Mouse (Mus musculus) hindbrain, postnatal 0 days (tissue): Measurements from ENCODE around the gene Muc1. TPM values are rescaled to one million over a fixed set of nuclear protein-coding genes. Genes with fewer than 3 reads are reported as not detected.
A peak's percentile ranks its signal among the peaks of the same experiment; 100 is the strongest.

Source experiments
- ATAC-seq: fragments of 200-750 bp; cut with Nextera tagmentation; 2 replicates; pipeline ENCODE4 v1.8.0; 2017; ENCODE audit warnings: mild to moderate bottlenecking, moderate TSS enrichment, moderate library complexity
- DNase-seq: peaks from one replicate; pipeline ENCODE4 v3.0.0-alpha.2; 2015; ENCODE audit warnings: low spot score
- H3K27ac ChIP-seq: fragments of 300-500 bp; sonication (generic); 2 replicates; pipeline ENCODE4 v1.5.1; 2014; ENCODE audit warnings: mild to moderate bottlenecking
- H3K27me3 ChIP-seq: fragments of 300-500 bp; sonication (generic); 2 replicates; pipeline ENCODE4 v1.6.1; 2014; ENCODE audit warnings: low read length, mixed read lengths; ENCODE audit not compliant: insufficient read depth
- H3K36me3 ChIP-seq: fragments of 300-500 bp; sonication (generic); 2 replicates; pipeline ENCODE4 v1.6.1; 2014; ENCODE audit warnings: low read length, mixed read lengths; ENCODE audit not compliant: insufficient read depth
- H3K4me1 ChIP-seq: fragments of 300-500 bp; sonication (generic); 2 replicates; pipeline ENCODE4 v1.6.1; 2014; ENCODE audit warnings: antibody characterized with exemption, low read length, mixed read lengths; ENCODE audit not compliant: insufficient read depth
- H3K4me2 ChIP-seq: fragments of 300-500 bp; sonication (generic); 2 replicates; pipeline ENCODE4 v1.6.1; 2014; ENCODE audit warnings: low read depth, mild to moderate bottlenecking, low read length, moderate library complexity, mixed read lengths
- H3K4me3 ChIP-seq: fragments of 300-500 bp; sonication (generic); 2 replicates; pipeline ENCODE4 v1.5.1; 2014; ENCODE audit warnings: low read length
- H3K9ac ChIP-seq: fragments of 300-500 bp; sonication (generic); replicated peaks from 2 replicates; pipeline ENCODE4 v1.6.1; 2014; ENCODE audit warnings: mild to moderate bottlenecking, low read length, moderate library complexity, mixed read lengths
- H3K9me3 ChIP-seq: fragments of 300-500 bp; sonication (generic); 2 replicates; pipeline ENCODE4 v1.6.1; 2016; ENCODE audit warnings: low read length, mixed read lengths
- CTCF ChIP-seq: IDR thresholded peaks from 2 replicates; pipeline ENCODE4 v1.5.1; 2016; ENCODE audit warnings: antibody characterized with exemption, control low read depth, low read depth
- WGBS: fragments of 180-500 bp; shearing (Covaris S2); extraction: QIAGEN DNeasy Blood & Tissue Kit; methylation state at CpG from one replicate; pipeline ENCODE4 v1.1.7; 2014; 5-methylcytosine and 5-hydroxymethylcytosine counted together
- microRNA counts: library from miRNA; unstranded; fragments of <30 nt; microRNA quantifications from one replicate; lab custom pipeline; 2015
- microRNA-seq, 2 experiments: library from miRNA; unstranded; fragments of <30 nt; microRNA quantifications; one replicate each; pipeline ENCODE4; 2016
- polyA plus RNA-seq: library from polyadenylated mRNA; unstranded; fragments of >200 nt; fragmentation: Nextera tagmentation; extraction: Ambion mirVana; gene quantifications from 2 replicates; pipeline ENCODE4 v1.2.1, GENCODE M21; 2015
- total RNA-seq: library from RNA; depleted of rRNA; stranded (reverse); fragments of >200 nt; gene quantifications from 2 replicates; pipeline ENCODE4 v1.2.3, GENCODE M21; 2014; rRNA removed

Muc1 gene
- total and polyA plus RNA-seq, 2 experiments from 2014 or later: 1.5 to 1.9 TPM

DNA sequence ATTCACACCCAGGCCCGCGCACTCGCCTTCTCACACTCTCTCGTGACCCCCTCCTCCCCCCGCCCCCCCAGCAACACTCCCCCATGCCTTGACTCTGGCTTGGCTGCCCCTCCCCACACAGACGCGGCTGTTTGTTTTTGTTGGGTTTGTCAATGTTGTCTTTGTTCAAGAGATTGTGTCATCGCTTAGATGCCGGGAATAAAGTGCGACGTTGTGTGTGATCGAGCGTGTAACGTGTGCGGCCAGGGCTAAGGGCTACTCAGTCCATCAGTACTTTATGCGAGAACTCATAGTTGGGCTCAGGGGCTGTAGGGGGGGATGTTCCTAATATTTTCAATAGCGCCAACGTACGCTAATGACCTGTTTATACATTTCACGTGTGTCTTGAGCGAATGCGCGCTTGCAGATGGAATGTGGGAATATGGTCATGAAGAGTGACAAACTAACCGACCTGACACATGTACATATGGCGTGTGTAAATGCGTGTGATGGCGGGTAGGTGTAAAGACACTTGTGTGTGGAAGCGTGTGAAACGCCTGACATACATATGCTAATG lies 51.3 kb downstream of the Muc1 start:
- peak; percentile 52 for ATAC-seq

DNA sequence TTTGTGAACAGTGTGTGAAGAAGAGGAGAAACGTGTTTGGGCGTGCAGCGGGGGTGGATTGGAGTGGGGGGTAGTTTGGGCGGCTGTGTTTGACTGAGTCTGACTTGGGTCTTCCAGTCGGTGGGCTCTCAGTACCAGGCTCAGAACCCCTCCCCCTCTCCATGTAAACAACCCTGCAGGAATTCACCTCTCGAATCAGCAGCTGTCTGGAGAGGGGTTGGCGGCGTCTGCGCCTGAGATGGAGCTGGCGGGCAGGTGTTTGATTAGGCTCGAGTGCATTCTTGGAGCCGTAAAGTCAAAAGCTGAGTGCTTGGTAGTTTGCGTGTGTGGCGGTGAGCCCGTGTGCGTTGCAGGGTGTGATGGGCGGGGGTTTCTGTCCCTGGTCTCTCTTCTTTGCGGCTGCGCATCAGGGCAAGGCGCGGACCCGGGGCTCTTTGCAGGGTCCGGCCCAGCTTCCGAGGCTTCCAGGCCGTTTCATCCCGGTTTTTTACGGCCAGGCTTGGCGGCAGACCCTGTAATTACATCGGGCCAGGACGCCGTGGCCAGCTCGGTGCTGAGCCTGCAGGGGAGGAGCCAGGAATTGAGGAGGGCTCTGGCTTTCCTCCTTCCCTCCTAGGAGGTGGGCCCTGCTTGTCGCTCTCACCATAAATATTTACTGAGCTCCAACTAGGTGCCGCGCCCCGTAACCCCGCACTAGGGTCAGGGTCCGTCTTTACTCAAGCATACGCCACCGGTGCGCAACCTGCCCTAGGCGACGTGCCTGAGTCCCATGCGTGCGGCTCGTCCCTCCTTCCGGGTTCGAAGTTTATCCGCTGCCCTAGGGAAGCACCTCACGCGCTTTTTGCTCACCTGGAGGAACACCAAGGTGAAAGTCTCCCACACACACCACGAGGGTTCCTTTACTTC lies 52.0 kb downstream of the Muc1 start, which contains the start of gene Efna1:
Efna1 (minus strand) TSS at position 537 of the 906 bp plus-strand sequence.
- peak; percentile 33 for ATAC-seq

More for the DNA sequence above, 51.3 kb downstream of the Muc1 start:
- H3K4me1 ChIP-seq: peaks cover 14% of the 10 kb centered on the region; the same call in 1 of the 2 replicates
- peak; percentile 1; the same call in 1 of the 2 replicates for TF ChIP-seq CTCF
- peak overlapping the region; percentile 57 for H3K9ac ChIP-seq
- H3K4me2 ChIP-seq: peak overlapping the region; percentile 89
- DNase-seq: peak; percentile 58
- no peaks in the 10 kb centered on the region for H3K27me3 ChIP-seq
- no peaks in the 10 kb centered on the region for H3K36me3 ChIP-seq
- H3K27ac ChIP-seq: peak overlapping the region; percentile 73
- WGBS: under 1% methylated on average over 28 of the region's 29 CpGs
- no peaks in the 10 kb centered on the region for H3K9me3 ChIP-seq
- peak overlapping the region; percentile 49 for H3K4me3 ChIP-seq

DNA sequence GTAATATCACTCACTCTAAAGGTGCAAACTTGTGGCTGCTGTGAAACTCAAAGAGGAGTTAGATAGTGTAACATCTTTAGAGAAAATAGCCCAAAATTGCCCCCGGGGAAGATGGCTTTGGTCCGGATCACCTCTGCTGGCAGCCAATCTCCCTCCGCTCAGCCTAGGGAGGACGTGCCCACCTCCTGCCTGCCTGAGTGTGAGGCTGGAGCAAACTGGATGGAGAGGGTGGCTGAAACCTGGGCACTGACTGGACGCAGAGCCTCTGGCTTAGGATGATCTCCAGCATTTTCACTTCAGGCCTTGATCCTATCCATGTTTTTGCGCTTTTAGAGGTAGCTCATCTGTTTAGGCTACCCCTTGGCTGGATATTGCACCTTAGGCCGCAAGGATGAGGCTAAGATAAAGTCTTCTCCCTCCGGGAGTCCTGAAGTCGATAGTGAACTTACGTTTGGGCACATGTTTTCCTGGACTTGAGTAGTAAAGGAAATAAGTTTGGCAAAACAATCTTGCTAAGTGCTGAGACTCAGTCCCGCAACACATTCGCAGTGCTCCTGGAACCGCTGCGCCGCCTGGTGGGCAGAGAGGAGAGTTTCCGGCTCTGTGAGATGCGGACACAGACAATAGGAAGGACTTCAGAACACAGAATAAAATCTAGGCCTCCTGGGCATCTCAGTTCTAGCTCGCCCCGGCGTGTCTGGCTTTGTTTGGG lies 52.9 kb downstream of the Muc1 start:
- Histone ChIP-seq H3K9ac (no peak overlapping the region), H3K9me3 (no peaks in the 10 kb centered on the region), H3K4me3 (peak overlapping the region; percentile 49), H3K27me3 (no peaks in the 10 kb centered on the region), H3K4me1 (peaks cover 14% of the 10 kb centered on the region; the same call in 1 of the 2 replicates), H3K27ac (no peak overlapping the region), H3K4me2 (peak overlapping the region; percentile 89), H3K36me3 (no peaks in the 10 kb centered on the region)
- peak; percentile 91 for DNase-seq
- TF ChIP-seq CTCF: peak; percentile 94
- WGBS: 11% methylated on average over 20 of the region's 20 CpGs
- ATAC-seq: no peak

More for the DNA sequence above, 52.0 kb downstream of the Muc1 start, which contains the start of gene Efna1:
- Histone ChIP-seq H3K4me2 (peak within 1 kb of the TSS; percentile 89), H3K9me3 (no peaks in the 10 kb centered on the region), H3K4me3 (peak within 1 kb of the TSS; percentile 49), H3K27ac (peak within 1 kb of the TSS; percentile 58; the same call in 1 of the 2 replicates), H3K36me3 (no peaks in the 10 kb centered on the region), H3K27me3 (no peaks in the 10 kb centered on the region), H3K9ac (peak within 1 kb of the TSS; percentile 57), H3K4me1 (peaks cover 14% of the 10 kb centered on the region; the same call in 1 of the 2 replicates)
- no peak; the same call in none of the 2 replicates for TF ChIP-seq CTCF
- DNase-seq: peak; percentile 52
- WGBS: under 1% methylated on average over 52 of the region's 52 CpGs

DNA sequence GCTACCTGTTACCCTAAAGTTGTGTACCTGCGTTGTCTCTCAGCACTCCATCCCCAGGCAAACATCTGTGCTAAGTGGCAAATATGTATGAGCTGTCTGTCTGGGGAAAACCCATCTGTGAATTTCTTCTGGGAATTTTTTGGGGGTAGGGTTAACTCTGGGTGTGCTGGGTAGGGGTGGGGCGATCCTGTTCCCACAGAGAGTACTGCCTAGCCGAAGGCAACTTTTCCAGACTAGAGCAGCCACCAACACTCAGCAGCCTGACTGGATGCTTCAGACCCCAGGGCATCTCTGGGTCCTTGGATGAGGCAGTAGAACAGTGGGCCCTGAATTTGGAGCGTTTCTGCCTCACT lies 53.4 kb downstream of the Muc1 start:
- Histone ChIP-seq H3K4me2 (0 out of 2 replicates have a peak overlapping the region, but pooled peaks have one; percentile 89), H3K27ac (no peak overlapping the region), H3K36me3 (no peaks in the 10 kb centered on the region), H3K4me3 (no peak overlapping the region), H3K9me3 (no peaks in the 10 kb centered on the region), H3K4me1 (peaks cover 14% of the 10 kb centered on the region; the same call in 1 of the 2 replicates), H3K9ac (no peak overlapping the region), H3K27me3 (no peaks in the 10 kb centered on the region)
- 23% methylated on average over 4 of the region's 4 CpGs for WGBS
- ATAC-seq: no peak
- DNase-seq: no peak
- no peak for TF ChIP-seq CTCF

MicroRNAs within 50 kb of the gene (microRNA counts, 519-probe panel; counts per million panel counts)
- microRNA mmu-miR-92b (lab: Ali Mortazavi, UCI): 3,155 counts per million, percentile 52 among the panel's probes with 10 or more counts

Small RNA genes lying within 50 kb of the gene (microRNA-seq; reads per million reads assigned to microRNA genes)
- gene Mir92b: 2,867 to 3,418 reads per million in 2 experiments

Other genes with a start within 250 kb of the Muc1 start
- gene Rusc1, start 135.7 kb upstream of the Muc1 start, total RNA-seq: 190 and 197 TPM in 2 replicates
- 86.0 and 95.6 TPM in 2 replicates for gene Rusc1, start 135.7 kb upstream of the Muc1 start, polyA plus RNA-seq
- gene Gm43738, start 128.0 kb upstream of the Muc1 start, total RNA-seq: not detected in 2 replicates
- gene Gm43738, start 128.0 kb upstream of the Muc1 start, polyA plus RNA-seq: not detected in 2 replicates
- gene Fdps, start 127.1 kb upstream of the Muc1 start, total RNA-seq: 340 and 366 TPM in 2 replicates
- 310 and 341 TPM in 2 replicates for gene Fdps, start 127.1 kb upstream of the Muc1 start, polyA plus RNA-seq
- gene Pklr, start 92.9 kb upstream of the Muc1 start, total RNA-seq: not detected in 2 replicates
- gene Pklr, start 92.9 kb upstream of the Muc1 start, polyA plus RNA-seq: 0.10 and 0.21 TPM in 2 replicates
- gene Hcn3, start 68.9 kb upstream of the Muc1 start, total RNA-seq: 83.8 and 85.7 TPM in 2 replicates
- gene Hcn3, start 68.9 kb upstream of the Muc1 start, polyA plus RNA-seq: 33.5 and 38.1 TPM in 2 replicates
- 36.3 and 43.1 TPM in 2 replicates for gene Clk2, start 64.3 kb upstream of the Muc1 start, total RNA-seq
- 13.3 and 13.7 TPM in 2 replicates for gene Clk2, start 64.3 kb upstream of the Muc1 start, polyA plus RNA-seq
- 60.4 and 77.5 TPM in 2 replicates for gene Scamp3, start 51.6 kb upstream of the Muc1 start, total RNA-seq
- 139 and 143 TPM in 2 replicates for gene Scamp3, start 51.6 kb upstream of the Muc1 start, polyA plus RNA-seq
- 15.2 and 19.7 TPM in 2 replicates for gene Fam189b, start 45.9 kb upstream of the Muc1 start, total RNA-seq
- 29.1 and 29.2 TPM in 2 replicates for gene Fam189b, start 45.9 kb upstream of the Muc1 start, polyA plus RNA-seq
- gene Gba, start 26.1 kb upstream of the Muc1 start, total RNA-seq: 62.5 and 77.4 TPM in 2 replicates
- 45.8 and 46.8 TPM in 2 replicates for gene Gba, start 26.1 kb upstream of the Muc1 start, polyA plus RNA-seq
- 29.4 and 37.9 TPM in 2 replicates for gene Thbs3, start 13.9 kb upstream of the Muc1 start, total RNA-seq
- gene Thbs3, start 13.9 kb upstream of the Muc1 start, polyA plus RNA-seq: 36.8 and 37.2 TPM in 2 replicates
- gene Mtx1, start 2.0 kb upstream of the Muc1 start, total RNA-seq: 103 and 130 TPM in 2 replicates
- gene Mtx1, start 2.0 kb upstream of the Muc1 start, polyA plus RNA-seq: 186 TPM in 2 replicates
- gene Krtcap2, start 16.9 kb downstream of the Muc1 start, total RNA-seq: 74.9 and 111 TPM in 2 replicates
- 250 and 268 TPM in 2 replicates for gene Krtcap2, start 16.9 kb downstream of the Muc1 start, polyA plus RNA-seq
- gene Trim46, start 17.3 kb downstream of the Muc1 start, total RNA-seq: 97.9 and 101 TPM in 2 replicates
- 42.9 and 49.8 TPM in 2 replicates for gene Trim46, start 17.3 kb downstream of the Muc1 start, polyA plus RNA-seq
- 295 and 347 TPM in 2 replicates for gene Dpm3, start 30.3 kb downstream of the Muc1 start, total RNA-seq
- gene Dpm3, start 30.3 kb downstream of the Muc1 start, polyA plus RNA-seq: 95.5 and 97.8 TPM in 2 replicates
- gene Slc50a1, start 41.5 kb downstream of the Muc1 start, total RNA-seq: 30.1 and 30.8 TPM in 2 replicates
- 47.2 and 49.1 TPM in 2 replicates for gene Slc50a1, start 41.5 kb downstream of the Muc1 start, polyA plus RNA-seq
- gene Efna1, start 52.1 kb downstream of the Muc1 start, total RNA-seq: 3.9 and 5.9 TPM in 2 replicates
- gene Efna1, start 52.1 kb downstream of the Muc1 start, polyA plus RNA-seq: 7.4 and 10.9 TPM in 2 replicates
- 107 and 171 TPM in 2 replicates for gene Efna3, start 93.9 kb downstream of the Muc1 start, total RNA-seq
- 57.0 and 61.4 TPM in 2 replicates for gene Efna3, start 93.9 kb downstream of the Muc1 start, polyA plus RNA-seq
- gene Efna4, start 109.0 kb downstream of the Muc1 start, total RNA-seq: 7.6 and 9.6 TPM in 2 replicates
- gene Efna4, start 109.0 kb downstream of the Muc1 start, polyA plus RNA-seq: 3.5 and 4.2 TPM in 2 replicates
- gene Adam15, start 120.9 kb downstream of the Muc1 start, total RNA-seq: 94.4 and 107 TPM in 2 replicates
- 67.6 and 73.2 TPM in 2 replicates for gene Adam15, start 120.9 kb downstream of the Muc1 start, polyA plus RNA-seq
- gene Dcst2, start 132.9 kb downstream of the Muc1 start, total RNA-seq: 0.07 and 0.31 TPM in 2 replicates
- gene Dcst2, start 132.9 kb downstream of the Muc1 start, polyA plus RNA-seq: 0.20 and 0.42 TPM in 2 replicates
- gene Dcst1, start 136.2 kb downstream of the Muc1 start, total RNA-seq: 0.05 TPM in 1 of 2 replicates, not detected in the other
- 1.00 and 1.1 TPM in 2 replicates for gene Dcst1, start 136.2 kb downstream of the Muc1 start, polyA plus RNA-seq
- gene Zbtb7b, start 165.7 kb downstream of the Muc1 start, total RNA-seq: 3.7 and 5.4 TPM in 2 replicates
- gene Zbtb7b, start 165.7 kb downstream of the Muc1 start, polyA plus RNA-seq: 0.73 and 0.82 TPM in 2 replicates
- not detected in 2 replicates for gene Lenep, start 173.7 kb downstream of the Muc1 start, total RNA-seq
- not detected in 2 replicates for gene Lenep, start 173.7 kb downstream of the Muc1 start, polyA plus RNA-seq
- gene Flad1, start 182.8 kb downstream of the Muc1 start, total RNA-seq: 32.1 and 40.7 TPM in 2 replicates
- gene Flad1, start 182.8 kb downstream of the Muc1 start, polyA plus RNA-seq: 23.8 and 26.8 TPM in 2 replicates
- gene Cks1b, start 189.3 kb downstream of the Muc1 start, total RNA-seq: 43.6 and 45.6 TPM in 2 replicates
- 103 and 107 TPM in 2 replicates for gene Cks1b, start 189.3 kb downstream of the Muc1 start, polyA plus RNA-seq
- 29.6 and 33.4 TPM in 2 replicates for gene Shc1, start 189.4 kb downstream of the Muc1 start, total RNA-seq
- 12.8 and 13.9 TPM in 2 replicates for gene Shc1, start 189.4 kb downstream of the Muc1 start, polyA plus RNA-seq
- 74.1 and 74.7 TPM in 2 replicates for gene Pygo2, start 201.2 kb downstream of the Muc1 start, total RNA-seq
- gene Pygo2, start 201.2 kb downstream of the Muc1 start, polyA plus RNA-seq: 28.8 and 31.0 TPM in 2 replicates
- 22.5 and 33.6 TPM in 2 replicates for gene Pbxip1, start 207.6 kb downstream of the Muc1 start, total RNA-seq
- gene Pbxip1, start 207.6 kb downstream of the Muc1 start, polyA plus RNA-seq: 28.5 and 31.3 TPM in 2 replicates
- gene Pmvk, start 225.5 kb downstream of the Muc1 start, total RNA-seq: 65.4 and 74.2 TPM in 2 replicates
- 117 and 120 TPM in 2 replicates for gene Pmvk, start 225.5 kb downstream of the Muc1 start, polyA plus RNA-seq